Comparison of ENCODE assay signal across 22 mouse cellular contexts in the genomic region with DNA sequence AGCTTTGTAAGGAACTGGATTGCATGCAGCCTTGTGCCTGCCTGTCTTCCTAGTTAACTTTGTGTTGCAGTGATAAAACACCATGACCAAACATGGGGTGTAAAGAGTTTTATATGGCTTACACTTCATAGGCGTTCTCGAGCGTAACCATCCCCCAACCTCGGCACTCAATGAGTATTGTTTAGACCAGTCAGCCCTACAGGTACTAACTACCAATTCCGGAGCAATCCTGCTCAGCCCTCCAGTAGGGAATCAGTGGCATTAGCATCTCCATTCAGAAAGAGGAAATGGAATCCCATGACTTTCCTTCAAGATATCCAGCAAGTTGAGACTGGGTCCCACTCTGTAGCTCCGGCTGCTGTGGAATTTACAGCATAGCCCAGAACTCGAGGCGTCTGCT.
"Had no signal": no experiment of that assay in that cellular context is flagged by ENCODE, and none has a peak within 500 bp of the region (broad histone marks: within the 10 kb centered on the region; RNA-seq: fewer than 3 reads in every experiment).

No protein-coding gene starts in this region.

- H3K36me3 ChIP-seq: limb, embryonic 12.5 days; limb, embryonic 15.5 days; midbrain, embryonic 10.5 days; neural tube, embryonic 12.5 days; neural tube, embryonic 15.5 days had no signal

- H3K27ac ChIP-seq: limb, embryonic 12.5 days; limb, embryonic 15.5 days; liver, embryonic 14.5 days; midbrain, embryonic 10.5 days; neural tube, embryonic 12.5 days; neural tube, embryonic 15.5 days; stomach, postnatal 0 days had no signal

- H3K4me3 ChIP-seq: limb, embryonic 12.5 days; limb, embryonic 15.5 days; megakaryocyte, embryonic 14.5 days; midbrain, embryonic 10.5 days; neural tube, embryonic 12.5 days; neural tube, embryonic 15.5 days had no signal

- ATAC-seq: liver, postnatal 0 days; lung, postnatal 0 days had no signal

- H3K9me3 ChIP-seq: limb, embryonic 12.5 days; limb, embryonic 15.5 days; megakaryocyte, embryonic 14.5 days; midbrain, embryonic 10.5 days; neural tube, embryonic 12.5 days; neural tube, embryonic 15.5 days had no signal

- H3K27me3 ChIP-seq: limb, embryonic 15.5 days; megakaryocyte, embryonic 14.5 days; neural tube, embryonic 12.5 days; neural tube, embryonic 15.5 days had no signal

- DNase-seq: kidney, adult 8-10 months; kidney, postnatal 14 days; kidney, postnatal 4 days; left cerebral cortex, postnatal 4 days; liver, postnatal 0 days; lung, embryonic 14.5 days; midbrain, embryonic 14.5 days; right cerebral cortex, adult 18-20 months; right cerebral cortex, postnatal 14 days; right cerebral cortex, postnatal 4 days; thymus, adult 2 months; thymus, postnatal 25 days had no signal

- H3K9ac ChIP-seq: limb, embryonic 12.5 days; limb, embryonic 15.5 days; liver, embryonic 14.5 days; liver, postnatal 0 days; lung, embryonic 14.5 days; neural tube, embryonic 12.5 days; neural tube, embryonic 15.5 days had no signal

- H3K4me1 ChIP-seq: neural tube, embryonic 12.5 days; neural tube, embryonic 15.5 days had no signal

- H3K4me2 ChIP-seq: limb, embryonic 12.5 days; limb, embryonic 15.5 days; liver, embryonic 11.5 days; lung, embryonic 14.5 days; neural tube, embryonic 12.5 days; neural tube, embryonic 15.5 days had no signal
